Mouse (Mus musculus): Measurements from ENCODE around the gene Rcsd1. TPM values are rescaled to one million over a fixed set of nuclear protein-coding genes. Genes with fewer than 3 reads are reported as not detected.

The Rcsd1 gene
- total RNA-seq (2021) (10 to 100 TPM; 68.7 to 81.5 TPM), polyA plus RNA-seq (2012; rRNA removed) (57.2 and 86.2 TPM in 2 replicates)
- long read RNA-seq, full-length matches to known transcripts, result 57 of 73 reads
- long read RNA-seq, partial matches to known transcripts, result 5 of 73 reads
- long read RNA-seq, other reads (novel, unspliced or antisense), result 11 of 73 reads

DNA sequence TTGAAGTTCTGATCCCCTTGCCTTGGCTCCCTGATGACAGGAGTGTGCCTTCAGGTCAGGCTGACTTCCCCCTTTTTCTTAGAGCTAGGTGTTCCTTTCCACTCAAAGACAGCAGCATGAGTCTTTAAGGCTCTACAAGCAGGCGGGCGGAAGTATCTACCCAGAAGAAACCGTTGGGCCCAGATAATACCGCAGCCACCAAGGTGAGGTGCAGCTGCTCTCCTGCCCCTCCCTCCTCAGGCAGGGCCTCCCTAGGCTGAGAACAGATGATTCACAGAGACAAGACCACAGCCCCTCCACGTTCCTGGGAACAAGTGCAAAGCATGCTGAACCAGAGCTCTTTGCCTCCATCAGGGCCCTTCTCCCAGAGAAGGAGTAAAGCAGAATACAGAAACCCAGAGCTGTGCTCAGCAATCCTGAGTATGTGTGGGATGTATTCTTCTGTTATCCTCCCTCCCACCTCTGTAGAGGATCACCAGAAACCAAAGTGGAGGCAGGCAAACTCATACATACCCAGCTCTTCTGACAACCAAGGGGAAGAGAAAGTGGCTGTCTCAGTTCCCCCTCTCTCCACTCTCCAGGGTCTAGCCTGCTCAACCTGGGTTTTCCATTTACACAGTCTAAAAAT lies at the start of gene Rcsd1:
TSS of gene Rcsd1 (minus strand) at position 129 of the 628 bp plus-strand sequence.
- TF ChIP-seq CTCF (IDR thresholded peaks at IDR 0.05) (no peak), EP300 (IDR thresholded peaks at IDR 0.05; ENCODE audit: insufficient read depth, low read depth, low read length) (no peak), POLR2A (IDR thresholded peaks at IDR 0.05; ENCODE audit: insufficient read depth, low read depth, low read length) (no peak)
- 74% methylated on average over 5 of the region's 5 CpGs for WGBS
- peak within 1 kb of the TSS; percentile 98 for H3K27ac ChIP-seq
- H3K27me3 ChIP-seq (ENCODE audit: control insufficient read depth, insufficient read depth, low read length), result no peaks in the 10 kb centered on the region
- peak within 1 kb of the TSS; percentile 86 for H3K4me3 ChIP-seq
- H3K79me2 ChIP-seq (replicated peaks; ENCODE audit: control insufficient read depth, insufficient read depth, low read length), result peaks cover 2% of the 10 kb centered on the region
- peak within 1 kb of the TSS; percentile 97 for H3K9ac ChIP-seq (ENCODE audit: low read depth, low read length)
- peaks cover 26% of the 10 kb centered on the region for H3K4me1 ChIP-seq (ENCODE audit: control insufficient read depth, insufficient read depth, low read length)
- intact Hi-C loops (cut with DNase I), result loop anchor here (2.0 kb wide), 1 partner anchor 27 kb away; no protein-coding TSS in a partner anchor
- H3K36me3 ChIP-seq (ENCODE audit: control insufficient read depth, insufficient read depth, low read length), result peaks cover 11% of the 10 kb centered on the region
- DNase-seq, result no peak

DNA sequence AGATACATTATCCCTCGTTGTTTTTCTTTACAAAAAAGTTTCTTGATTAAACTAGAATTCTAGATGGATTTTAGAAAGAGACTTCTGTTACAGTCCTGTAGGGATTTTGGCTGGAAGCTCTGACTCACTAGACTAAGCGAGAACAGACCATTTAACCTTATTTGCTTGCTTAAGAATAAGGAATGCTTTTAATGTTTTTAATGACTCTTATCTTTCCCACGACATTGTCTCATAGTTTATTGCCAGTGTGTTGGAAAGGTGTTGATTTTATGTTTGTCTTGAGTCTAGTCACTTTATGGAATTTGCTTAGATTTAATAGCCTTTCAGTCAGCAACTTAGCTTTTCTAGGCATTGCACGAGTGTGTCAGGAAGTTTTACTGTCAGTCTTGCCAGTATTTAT lies 45.6 kb upstream of the Rcsd1 start:
- WGBS, result 37% methylated on average over 4 of the region's 4 CpGs
- intact Hi-C loops (cut with DNase I), result loop anchor here (2.0 kb wide), 1 partner anchor 16 kb away; no protein-coding TSS in a partner anchor
- no peak for TF ChIP-seq EP300 (IDR thresholded peaks at IDR 0.05; ENCODE audit: insufficient read depth, low read depth, low read length)
- TF ChIP-seq CTCF (IDR thresholded peaks at IDR 0.05), result no peak
- no peak for TF ChIP-seq POLR2A (IDR thresholded peaks at IDR 0.05; ENCODE audit: insufficient read depth, low read depth, low read length)

DNA sequence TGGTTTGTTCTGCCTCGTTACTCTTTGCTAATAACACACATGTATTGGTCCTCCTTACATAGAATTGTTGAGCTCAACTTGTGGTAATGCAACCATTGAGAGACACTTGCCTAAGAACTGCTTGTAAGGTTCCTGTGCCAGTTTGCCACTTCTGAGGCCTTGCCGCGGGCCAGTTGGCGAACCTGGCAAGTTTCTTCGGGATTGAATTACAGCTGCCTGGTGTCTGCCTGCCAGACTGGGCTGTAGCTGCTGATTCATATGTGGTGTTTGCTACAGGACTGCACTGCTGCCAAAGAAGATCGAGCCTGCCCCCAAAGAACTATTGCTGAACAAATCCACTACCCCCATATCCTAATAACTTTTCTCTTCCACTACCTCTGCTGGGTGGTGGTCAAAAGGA lies 44.6 kb upstream of the Rcsd1 start:
- intact Hi-C loops (cut with DNase I), result loop anchor here (1.0 to 2.0 kb wide), 2 partner anchors 15 to 197 kb away; no protein-coding TSS in a partner anchor
- Histone ChIP-seq H3K4me3 (no peak overlapping the region), H3K79me2 (replicated peaks; ENCODE audit: control insufficient read depth, insufficient read depth, low read length) (no peaks in the 10 kb centered on the region), H3K9ac (ENCODE audit: low read depth, low read length) (no peak overlapping the region), H3K27ac (no peak overlapping the region), H3K27me3 (ENCODE audit: control insufficient read depth, insufficient read depth, low read length) (no peaks in the 10 kb centered on the region), H3K36me3 (ENCODE audit: control insufficient read depth, insufficient read depth, low read length) (peaks cover 4% of the 10 kb centered on the region), H3K4me1 (ENCODE audit: control insufficient read depth, insufficient read depth, low read length) (peaks cover 5% of the 10 kb centered on the region; the same call in 1 of the 2 replicates)
- DNase-seq, result no peak
- WGBS, result 73% methylated on average over 6 of the region's 6 CpGs
- TF ChIP-seq CTCF (IDR thresholded peaks at IDR 0.05) (no peak), POLR2A (IDR thresholded peaks at IDR 0.05; ENCODE audit: insufficient read depth, low read depth, low read length) (no peak), EP300 (IDR thresholded peaks at IDR 0.05; ENCODE audit: insufficient read depth, low read depth, low read length) (no peak)

More for the DNA sequence above, 45.6 kb upstream of the Rcsd1 start:
- Histone ChIP-seq H3K9ac (ENCODE audit: low read depth, low read length) (no peak overlapping the region), H3K27ac (no peak overlapping the region), H3K27me3 (ENCODE audit: control insufficient read depth, insufficient read depth, low read length) (no peaks in the 10 kb centered on the region), H3K36me3 (ENCODE audit: control insufficient read depth, insufficient read depth, low read length) (peaks cover 4% of the 10 kb centered on the region), H3K79me2 (replicated peaks; ENCODE audit: control insufficient read depth, insufficient read depth, low read length) (no peaks in the 10 kb centered on the region), H3K4me1 (ENCODE audit: control insufficient read depth, insufficient read depth, low read length) (peaks cover 5% of the 10 kb centered on the region; the same call in 1 of the 2 replicates), H3K4me3 (no peak overlapping the region)
- no peak for DNase-seq

DNA sequence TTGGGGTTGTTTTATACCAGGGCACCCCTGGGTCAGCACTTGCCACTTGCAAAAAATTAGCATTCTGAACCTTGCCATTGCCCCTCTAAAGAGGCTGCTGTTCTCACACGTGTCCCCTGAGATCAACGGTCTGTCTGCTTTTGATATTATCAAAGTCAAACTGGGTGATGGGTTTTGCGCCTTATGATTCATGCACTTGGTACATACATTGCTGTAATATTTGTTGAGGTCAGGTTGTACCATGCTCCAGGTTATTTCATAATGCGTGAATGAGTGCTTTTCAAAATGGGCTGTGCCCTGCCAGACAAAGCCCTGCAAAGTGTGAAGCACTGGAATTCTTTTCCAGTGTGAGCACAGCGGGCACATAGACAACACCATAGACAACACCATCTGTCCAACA lies 42.3 kb upstream of the Rcsd1 start:
- no peak overlapping the region for H3K9ac ChIP-seq (ENCODE audit: low read depth, low read length)
- DNase-seq, result no peak
- TF ChIP-seq EP300 (IDR thresholded peaks at IDR 0.05; ENCODE audit: insufficient read depth, low read depth, low read length) (no peak), CTCF (IDR thresholded peaks at IDR 0.05) (no peak), POLR2A (IDR thresholded peaks at IDR 0.05; ENCODE audit: insufficient read depth, low read depth, low read length) (no peak)
- H3K27ac ChIP-seq, result no peak overlapping the region
- 78% methylated on average over 5 of the region's 5 CpGs for WGBS
- H3K4me3 ChIP-seq, result no peak overlapping the region
- peaks cover 4% of the 10 kb centered on the region for H3K36me3 ChIP-seq (ENCODE audit: control insufficient read depth, insufficient read depth, low read length)
- H3K27me3 ChIP-seq (ENCODE audit: control insufficient read depth, insufficient read depth, low read length), result no peaks in the 10 kb centered on the region
- H3K79me2 ChIP-seq (replicated peaks; ENCODE audit: control insufficient read depth, insufficient read depth, low read length), result no peaks in the 10 kb centered on the region
- peaks cover 5% of the 10 kb centered on the region; the same call in 1 of the 2 replicates for H3K4me1 ChIP-seq (ENCODE audit: control insufficient read depth, insufficient read depth, low read length)
- intact Hi-C loops (cut with DNase I), result no loop called here

DNA sequence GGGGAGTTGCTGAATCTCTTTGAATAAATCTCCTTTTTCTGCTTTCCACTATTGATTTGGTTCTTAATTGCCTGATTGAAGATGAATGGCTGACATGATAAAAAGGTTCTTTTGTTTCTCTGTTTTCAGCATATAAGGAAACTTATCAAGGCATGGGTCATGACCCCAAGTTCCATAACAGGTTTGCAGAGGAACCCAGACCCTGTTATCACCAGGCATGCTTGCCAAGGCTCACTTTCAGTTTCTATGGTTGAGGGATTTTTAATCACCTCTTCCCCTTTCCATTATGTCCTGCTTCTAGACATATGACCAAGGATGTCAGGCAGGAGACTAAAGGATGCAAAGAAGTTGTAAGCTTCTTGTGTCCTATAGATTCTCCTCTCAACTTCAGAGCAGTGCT lies 41.6 kb upstream of the Rcsd1 start:
- Histone ChIP-seq H3K79me2 (replicated peaks; ENCODE audit: control insufficient read depth, insufficient read depth, low read length) (no peaks in the 10 kb centered on the region), H3K27ac (no peak overlapping the region), H3K9ac (ENCODE audit: low read depth, low read length) (no peak overlapping the region), H3K27me3 (ENCODE audit: control insufficient read depth, insufficient read depth, low read length) (no peaks in the 10 kb centered on the region), H3K4me3 (no peak overlapping the region), H3K36me3 (ENCODE audit: control insufficient read depth, insufficient read depth, low read length) (peaks cover 4% of the 10 kb centered on the region), H3K4me1 (ENCODE audit: control insufficient read depth, insufficient read depth, low read length) (peaks cover 5% of the 10 kb centered on the region; the same call in 1 of the 2 replicates)
- TF ChIP-seq EP300 (IDR thresholded peaks at IDR 0.05; ENCODE audit: insufficient read depth, low read depth, low read length), result no peak
- no peak for TF ChIP-seq POLR2A (IDR thresholded peaks at IDR 0.05; ENCODE audit: insufficient read depth, low read depth, low read length)
- TF ChIP-seq CTCF (IDR thresholded peaks at IDR 0.05), result no peak
- intact Hi-C loops (cut with DNase I), result no loop called here
- no peak for DNase-seq

DNA sequence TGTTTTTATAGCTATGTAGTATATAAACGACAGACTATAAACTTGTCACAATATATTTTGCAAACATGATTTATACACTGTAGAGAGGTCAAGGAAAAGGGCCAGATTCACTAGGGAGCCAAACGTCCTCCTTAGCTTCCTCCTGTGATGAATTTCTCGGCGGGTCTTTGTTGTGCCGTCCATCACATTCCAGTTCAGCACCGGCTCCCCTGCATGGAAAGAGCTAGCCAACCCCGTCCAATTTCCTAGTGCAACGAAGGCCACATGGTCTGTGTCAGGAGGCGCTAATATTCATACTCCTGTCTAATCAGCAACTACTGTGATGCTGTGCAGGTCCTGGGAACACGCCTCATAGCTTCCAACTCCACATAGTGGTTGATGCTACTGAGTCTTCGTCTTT lies 38.5 kb upstream of the Rcsd1 start:
- Histone ChIP-seq H3K4me1 (ENCODE audit: control insufficient read depth, insufficient read depth, low read length) (peaks cover 5% of the 10 kb centered on the region; the same call in 1 of the 2 replicates), H3K9ac (ENCODE audit: low read depth, low read length) (no peak overlapping the region), H3K36me3 (ENCODE audit: control insufficient read depth, insufficient read depth, low read length) (peaks cover 4% of the 10 kb centered on the region), H3K4me3 (no peak overlapping the region), H3K27me3 (ENCODE audit: control insufficient read depth, insufficient read depth, low read length) (no peaks in the 10 kb centered on the region), H3K27ac (no peak overlapping the region), H3K79me2 (replicated peaks; ENCODE audit: control insufficient read depth, insufficient read depth, low read length) (no peaks in the 10 kb centered on the region)
- DNase-seq, result no peak
- no peak for TF ChIP-seq CTCF (IDR thresholded peaks at IDR 0.05)
- TF ChIP-seq POLR2A (IDR thresholded peaks at IDR 0.05; ENCODE audit: insufficient read depth, low read depth, low read length), result no peak
- no peak for TF ChIP-seq EP300 (IDR thresholded peaks at IDR 0.05; ENCODE audit: insufficient read depth, low read depth, low read length)
- intact Hi-C loops (cut with DNase I), result no loop called here
- 26% methylated on average over 11 of the region's 11 CpGs for whole genome bisulfite sequencing

All from heart, adult 2 months (tissue).